Mouse (Mus musculus) adrenal gland, adult (tissue): ENCODE measurements around the gene Pole3.

Experiments used
- DNase-seq, 2 experiments: peaks; one replicate each; pipeline ENCODE4 v3.0.0; 2022 to 2023; ENCODE audit warnings: low spot score in 1 of 2; ENCODE audit not compliant: inconsistent age in 2 of 2

Gene Pole3

GRCm38 (mm10) chr4:62519122-62519848 is 5.6 kb downstream of the Pole3 start:
- no peak for DNase-seq

- peak; percentile 70 to 87 for DNase-seq
These were observed 6.3 kb downstream of the Pole3 start for GRCm38 (mm10) chr4:62518416-62519121.

GRCm38 (mm10) chr4:62517538-62518415 is 7.1 kb downstream of the Pole3 start:
- peak in 1 of 2 experiments; percentile 73 for DNase-seq

GRCm38 (mm10) chr4:62517046-62517445 is 7.8 kb downstream of the Pole3 start:
- DNase-seq = no peak

- DNase-seq = peak in 1 of 2 experiments; percentile 68
These were observed 8.3 kb downstream of the Pole3 start for GRCm38 (mm10) chr4:62516579-62516978.

- DNase-seq = peak; percentile 77 to 82
These were observed 8.8 kb downstream of the Pole3 start for GRCm38 (mm10) chr4:62516079-62516478.

- peak; percentile 73 to 76 for DNase-seq
These were observed 9.4 kb downstream of the Pole3 start for GRCm38 (mm10) chr4:62515490-62515889.

GRCm38 (mm10) chr4:62514995-62515394 is 9.9 kb downstream of the Pole3 start:
- DNase-seq = peak in 1 of 2 experiments; percentile 54

GRCm38 (mm10) chr4:62513998-62514506 is 10.8 kb downstream of the Pole3 start:
- DNase-seq = peak in 1 of 2 experiments; percentile 32

- DNase-seq = peak; percentile 97
These were observed 14.9 kb downstream of the Pole3 start for GRCm38 (mm10) chr4:62509946-62510345.

- peak in 1 of 2 experiments; percentile 25 for DNase-seq
These were observed 16.0 kb downstream of the Pole3 start for GRCm38 (mm10) chr4:62508839-62509238.

GRCm38 (mm10) chr4:62506798-62507197 is 18.1 kb downstream of the Pole3 start:
- peak; percentile 65 to 79 for DNase-seq

- peak in 1 of 2 experiments; percentile 64 for DNase-seq
These were observed 18.9 kb downstream of the Pole3 start for GRCm38 (mm10) chr4:62505991-62506390.

GRCm38 (mm10) chr4:62503374-62503970 is 21.4 kb downstream of the Pole3 start, which contains the start of gene Hdhd3:
Gene Hdhd3 (minus strand): TSS chr4:62503467.
- DNase-seq = no peak

- peak in 1 of 2 experiments; percentile 45 for DNase-seq
These were observed 21.9 kb downstream of the Pole3 start for GRCm38 (mm10) chr4:62502969-62503368.

GRCm38 (mm10) chr4:62501964-62502732 is 22.7 kb downstream of the Pole3 start:
- DNase-seq = peak; percentile 94 to 98

GRCm38 (mm10) chr4:62501534-62501933 is 23.3 kb downstream of the Pole3 start:
- DNase-seq = no peak

- DNase-seq = peak in 1 of 2 experiments; percentile 22
These were observed 24.1 kb downstream of the Pole3 start for GRCm38 (mm10) chr4:62500799-62501198.

GRCm38 (mm10) chr4:62496815-62497214 is 28.1 kb downstream of the Pole3 start:
- DNase-seq = peak; percentile 80 to 91

- DNase-seq = peak in 1 of 2 experiments; percentile 71
These were observed 28.9 kb downstream of the Pole3 start for GRCm38 (mm10) chr4:62495946-62496345.
